Mouse (Mus musculus): ENCODE measurements around the gene Zfp526.

The Zfp526 gene

DNA sequence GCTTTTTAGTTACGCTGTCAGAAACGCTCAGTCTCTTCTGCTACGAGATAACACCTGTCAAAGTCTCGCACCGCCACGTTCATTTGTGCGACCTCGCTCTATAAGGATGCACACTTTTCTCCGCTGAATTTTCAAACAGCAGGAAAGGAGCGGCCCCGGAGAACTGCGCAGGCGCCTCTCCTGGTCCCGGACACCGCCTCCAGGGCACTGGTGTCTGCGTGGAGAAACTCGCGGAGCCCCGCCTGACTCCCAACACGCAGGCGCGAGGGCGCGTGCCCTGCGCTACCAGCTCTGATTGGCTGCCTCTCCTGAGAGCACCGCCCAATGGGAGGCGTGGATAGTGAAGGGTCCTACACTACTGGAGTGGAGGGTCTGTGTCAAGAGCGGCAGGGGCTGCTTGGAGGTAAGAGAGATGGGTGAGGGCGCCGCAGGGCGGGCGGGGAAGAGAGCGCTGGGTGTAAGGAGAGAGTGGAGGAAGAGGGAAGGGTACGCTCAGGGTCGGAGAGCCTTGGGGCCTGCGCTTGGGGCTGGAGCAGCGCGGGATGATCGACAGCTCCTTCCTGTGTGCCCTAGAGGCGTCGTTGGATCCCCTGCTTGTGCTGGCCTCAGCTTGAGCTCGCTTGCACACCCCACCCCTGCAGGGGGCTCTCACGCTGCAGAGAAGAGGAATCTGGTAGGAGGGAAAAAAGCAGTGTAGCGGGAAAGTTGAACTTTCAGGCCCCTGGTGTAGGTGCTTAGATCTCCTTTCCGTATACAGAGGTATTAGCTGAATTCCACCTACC lies at the start of gene Zfp526:
Zfp526 (plus strand) TSS at position 324 of the 782 bp plus-strand sequence.
- DNase-seq = peak; percentile 94 to 98

DNA sequence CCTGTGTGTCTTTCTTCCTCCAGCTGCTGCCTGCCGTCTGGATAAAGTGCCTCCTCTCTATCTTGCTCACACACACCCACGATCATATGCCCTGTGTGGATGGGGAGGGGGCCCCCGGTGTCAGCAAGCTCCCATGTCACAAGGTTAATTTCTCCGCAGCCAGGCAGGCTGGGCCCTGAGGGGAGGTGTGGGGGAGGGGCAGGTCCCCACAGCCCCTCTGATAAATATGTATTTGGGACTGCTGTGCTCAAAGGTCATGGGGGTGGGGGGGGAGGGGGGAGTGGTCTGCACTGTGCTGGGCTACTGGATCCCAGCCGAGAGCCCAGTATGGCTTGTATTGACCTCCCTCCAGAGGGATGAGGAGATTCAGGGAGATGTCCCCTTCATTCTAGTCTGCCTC lies 48.6 kb upstream of the Zfp526 start:
- no peak for DNase-seq

DNA sequence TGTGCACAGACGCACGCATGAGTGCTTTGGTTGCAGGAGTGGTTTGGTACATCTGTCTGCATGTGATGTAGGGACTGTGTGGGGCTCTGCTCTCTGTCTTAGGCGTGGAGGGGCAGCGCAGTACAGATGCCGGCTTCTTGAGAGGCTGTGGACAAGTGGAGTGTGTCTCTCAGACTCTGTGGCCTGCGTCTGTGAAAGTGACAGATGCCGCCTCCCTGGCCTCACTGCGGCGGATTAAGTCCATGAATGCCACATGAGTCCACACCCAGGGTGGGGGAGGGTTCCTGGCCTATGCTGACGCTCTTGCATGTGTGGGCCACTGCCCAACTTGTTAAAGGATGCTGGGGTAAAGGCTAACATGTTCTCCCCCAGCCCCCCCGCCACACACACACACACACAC lies 46.9 kb upstream of the Zfp526 start:
- peak; percentile 37 to 44 for DNase-seq

DNA sequence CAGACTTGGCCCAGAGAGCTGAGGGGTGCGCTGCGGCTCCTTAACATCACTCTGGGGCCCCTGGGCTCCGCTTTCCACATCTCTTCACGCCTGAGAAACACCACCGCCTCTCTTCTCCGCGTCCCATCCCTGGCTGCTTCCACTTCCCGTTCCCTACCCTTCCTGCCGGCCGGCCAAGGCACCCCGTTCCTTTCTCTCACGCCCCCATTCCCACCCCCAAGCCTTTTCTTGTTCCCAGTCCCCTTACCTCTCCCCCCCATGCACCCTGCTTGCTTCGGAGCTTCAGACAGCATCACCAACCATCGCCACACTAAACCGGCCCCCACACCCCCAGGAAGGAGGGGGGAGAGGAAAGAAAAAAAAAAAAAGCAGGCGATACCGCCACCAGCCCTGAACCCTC lies 42.9 kb upstream of the Zfp526 start:
- peak; percentile 26 to 41 for DNase-seq

DNA sequence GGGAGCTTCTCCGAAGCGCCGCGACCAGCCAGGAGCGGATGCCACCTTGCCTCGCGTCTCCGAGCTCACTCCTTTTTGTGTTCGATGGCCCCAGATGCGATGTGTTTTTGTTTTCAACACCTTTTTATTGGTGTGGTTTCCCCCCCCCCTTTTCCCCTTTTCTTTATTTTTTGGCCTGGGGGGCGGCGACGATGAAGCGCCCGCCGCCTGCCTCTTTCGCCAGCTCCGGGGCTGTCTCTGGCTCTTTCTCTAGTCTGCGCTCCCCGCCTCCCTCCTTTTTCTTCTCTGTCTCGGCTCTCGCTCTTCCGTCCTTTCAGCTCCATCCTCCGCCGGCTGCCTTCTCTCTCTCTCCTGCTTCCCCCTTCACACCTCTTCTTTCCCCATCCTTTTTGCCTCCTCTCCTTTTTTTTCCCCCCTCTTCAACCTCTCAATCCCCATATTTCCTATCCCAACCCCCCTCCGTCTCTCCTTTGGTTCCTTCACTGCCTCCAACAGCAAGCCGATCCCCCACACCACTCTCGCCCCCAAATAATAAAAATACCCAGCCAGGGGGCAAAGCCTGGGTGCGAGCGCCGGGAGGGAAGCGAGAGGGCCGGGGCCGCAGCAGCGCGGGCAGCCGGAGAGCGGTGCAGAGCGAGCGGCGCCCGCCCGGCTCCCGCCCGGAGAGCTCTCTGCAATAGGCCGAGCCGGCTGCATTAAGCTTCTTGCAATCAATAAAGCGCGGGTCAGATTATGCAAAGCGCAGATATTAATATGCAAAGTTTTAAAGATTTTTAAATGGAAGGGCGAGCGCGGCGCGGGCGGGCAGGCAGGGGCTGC lies 42.2 kb upstream of the Zfp526 start:
- peak; percentile 52 to 54 for DNase-seq

DNA sequence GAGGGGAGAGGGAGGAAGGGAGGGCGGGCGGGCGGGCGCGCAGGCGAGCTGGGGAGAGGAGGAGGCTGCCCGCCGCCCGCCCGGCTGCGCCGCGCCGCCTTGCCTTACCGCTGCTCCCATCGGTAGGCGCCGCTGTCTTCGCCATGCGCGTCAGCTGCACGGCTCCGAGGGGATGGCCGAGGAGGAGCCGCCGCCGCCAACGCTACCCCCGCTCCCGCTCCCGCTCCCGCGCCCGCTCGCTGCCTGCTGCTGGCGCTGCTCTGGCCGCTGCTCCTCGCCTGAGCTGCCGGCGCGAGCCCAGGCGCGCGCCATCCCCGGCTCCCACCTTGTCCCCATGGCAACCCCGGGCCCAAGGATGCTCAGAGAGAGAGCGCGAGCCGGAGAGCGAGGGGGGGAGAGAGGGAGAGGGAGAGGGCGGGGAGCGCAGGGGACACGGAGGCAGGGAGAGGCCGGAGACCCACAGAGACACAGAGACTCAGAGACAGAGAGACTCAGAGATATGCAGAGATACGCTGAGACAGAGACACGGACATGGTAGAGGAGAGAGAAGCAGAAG lies 41.5 kb upstream of the Zfp526 start, which contains the start of gene Pou2f2:
Pou2f2 (minus strand) TSS at position 121 of the 556 bp plus-strand sequence.
- DNase-seq = peak; percentile 80 to 85

DNA sequence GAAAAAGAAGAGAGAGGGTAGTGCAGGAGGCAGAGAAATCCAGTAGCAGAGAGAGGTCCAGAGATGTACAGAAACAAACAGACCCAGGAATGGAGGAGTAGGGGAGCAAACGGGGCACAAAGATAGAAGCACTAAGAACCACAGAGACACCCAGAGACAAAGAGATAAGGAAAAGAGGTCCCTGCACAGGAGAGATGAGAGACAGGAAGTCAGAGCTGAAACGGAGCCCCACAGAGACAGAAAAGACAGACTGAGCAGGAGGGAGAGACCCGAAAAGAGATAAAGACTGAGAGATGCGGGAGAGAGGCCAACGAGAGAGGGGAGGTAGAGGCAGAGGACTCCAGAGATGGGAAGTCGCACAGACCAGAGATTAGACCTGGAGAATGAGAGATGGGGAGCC lies 40.7 kb upstream of the Zfp526 start:
- no peak for DNase-seq

DNA sequence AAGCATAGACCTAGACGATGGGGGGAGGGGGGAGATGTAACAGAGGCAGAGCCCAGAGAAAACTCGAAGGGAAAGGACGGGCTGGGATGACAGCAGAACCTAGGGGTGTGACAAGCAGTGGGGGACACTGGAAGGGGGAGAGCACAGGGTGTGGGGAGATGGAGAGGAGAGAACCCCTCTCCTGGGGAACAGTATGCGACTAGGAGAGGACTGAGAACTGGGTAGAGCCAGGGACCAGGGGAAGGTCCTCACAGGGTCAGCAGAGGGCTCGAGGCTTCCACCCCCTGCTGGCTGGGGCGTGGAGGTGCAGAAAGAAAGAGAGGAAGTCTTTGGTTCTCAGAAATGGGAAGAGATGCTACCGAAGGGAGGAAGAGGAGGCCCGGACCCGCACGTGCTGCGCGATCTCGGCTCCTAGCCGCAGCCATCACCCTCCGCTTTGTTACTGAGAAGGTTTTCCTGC lies 39.9 kb upstream of the Zfp526 start:
- peak; percentile 49 to 61 for DNase-seq

DNA sequence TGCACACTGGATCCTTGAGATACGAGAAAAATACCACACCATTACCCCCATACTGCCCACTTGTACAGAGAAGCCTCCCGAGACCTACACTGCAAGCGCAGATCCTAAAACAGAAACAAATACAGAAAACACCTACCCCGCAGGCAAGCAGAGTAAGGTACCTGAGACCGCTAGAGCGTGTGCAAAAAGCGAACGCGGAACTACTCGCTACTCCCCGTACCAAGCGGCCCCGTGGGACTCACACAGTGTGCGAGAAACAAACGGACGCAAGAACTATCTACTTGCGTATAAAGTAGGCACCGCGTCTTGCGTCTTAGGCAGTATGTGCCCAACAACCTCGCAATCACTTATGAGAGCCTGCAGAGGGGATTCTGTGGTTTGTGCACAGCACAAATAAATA lies 39.4 kb upstream of the Zfp526 start:
- no peak for DNase-seq

DNA sequence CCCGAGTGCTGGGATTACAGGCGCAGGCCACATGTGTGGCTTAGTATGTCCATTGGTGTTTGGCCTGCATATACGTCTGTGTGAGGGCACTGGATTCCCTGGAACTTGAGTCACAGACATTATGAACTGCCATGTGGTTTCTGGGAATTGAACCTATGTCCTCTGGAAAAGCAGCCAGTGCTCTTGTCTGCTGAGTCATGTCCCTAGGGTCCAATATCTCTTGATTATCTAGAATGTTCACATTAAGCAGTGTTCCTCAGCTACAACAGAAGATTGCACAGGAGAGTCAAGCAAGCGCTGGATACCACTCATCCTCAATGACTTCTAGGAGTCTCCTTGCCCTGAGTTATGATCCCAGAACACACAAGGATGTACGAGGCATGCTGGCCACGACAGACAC lies 37.1 kb upstream of the Zfp526 start:
- no peak for DNase-seq

DNA sequence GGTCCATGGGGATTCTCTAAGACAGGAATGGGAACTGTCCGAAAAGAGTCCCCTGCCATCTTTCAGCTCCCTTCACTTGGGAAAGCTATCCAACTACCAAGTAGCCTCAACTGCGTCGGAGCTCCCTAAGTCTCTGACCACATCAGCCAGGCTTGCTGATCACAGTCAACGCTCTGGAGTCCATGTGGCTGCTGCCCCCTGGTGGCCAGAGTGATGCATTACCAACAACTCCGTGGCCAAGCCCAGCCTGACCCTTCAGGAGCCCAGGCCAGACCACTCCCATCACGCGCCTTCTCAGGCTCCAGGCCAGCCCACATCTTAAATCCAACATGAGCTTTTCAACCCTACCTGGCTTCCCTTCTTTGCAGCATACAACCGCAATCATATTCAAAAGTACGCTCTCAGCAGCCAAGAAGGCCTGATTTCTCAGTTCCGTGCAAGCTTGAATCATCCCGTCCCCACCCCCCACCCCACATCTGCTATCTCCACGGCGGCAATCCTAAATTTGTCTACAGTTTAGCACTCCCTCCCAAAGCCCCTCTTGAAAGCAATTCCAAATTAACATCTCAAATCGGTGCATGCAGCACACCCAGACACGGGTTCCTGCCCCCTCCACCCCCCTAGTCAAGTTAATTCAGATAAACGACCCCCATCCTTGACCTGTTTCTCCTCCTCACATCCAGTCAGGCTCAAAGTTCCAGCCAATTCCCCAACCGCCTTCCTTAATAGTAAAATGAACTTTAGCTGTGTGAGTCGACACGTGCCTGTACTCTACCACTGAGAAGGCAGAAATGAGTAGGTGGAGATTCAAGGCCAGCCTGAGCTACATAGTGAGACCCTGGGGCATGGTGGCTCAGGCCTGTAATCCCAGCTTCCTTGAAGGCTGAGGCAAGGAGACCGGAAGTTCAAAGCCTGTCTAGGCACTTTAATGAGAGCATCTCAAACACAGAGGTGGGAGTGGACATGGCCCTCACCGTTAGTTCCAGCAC lies 33.3 kb upstream of the Zfp526 start:
- DNase-seq = peak; percentile 92 to 94

DNA sequence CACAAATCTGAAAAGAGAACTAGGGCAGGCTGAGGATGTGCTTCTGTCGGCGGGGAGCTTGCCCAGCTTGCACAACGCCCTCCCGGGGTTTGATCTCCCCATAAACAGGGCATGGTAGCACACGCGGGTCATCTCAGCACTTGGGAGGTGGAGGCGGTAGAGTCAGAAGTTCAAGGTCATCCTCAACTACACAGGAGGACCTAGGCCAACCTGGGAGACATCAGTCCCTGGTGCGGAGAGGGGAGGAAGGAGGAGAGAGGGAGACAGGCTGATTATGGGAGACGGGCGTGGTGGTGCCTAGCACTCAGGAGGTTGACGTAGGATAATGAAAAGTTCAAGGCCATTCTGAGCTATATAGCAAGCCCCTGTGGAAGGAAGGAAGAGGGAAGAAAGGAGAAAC lies 30.4 kb upstream of the Zfp526 start:
- no peak for DNase-seq

DNA sequence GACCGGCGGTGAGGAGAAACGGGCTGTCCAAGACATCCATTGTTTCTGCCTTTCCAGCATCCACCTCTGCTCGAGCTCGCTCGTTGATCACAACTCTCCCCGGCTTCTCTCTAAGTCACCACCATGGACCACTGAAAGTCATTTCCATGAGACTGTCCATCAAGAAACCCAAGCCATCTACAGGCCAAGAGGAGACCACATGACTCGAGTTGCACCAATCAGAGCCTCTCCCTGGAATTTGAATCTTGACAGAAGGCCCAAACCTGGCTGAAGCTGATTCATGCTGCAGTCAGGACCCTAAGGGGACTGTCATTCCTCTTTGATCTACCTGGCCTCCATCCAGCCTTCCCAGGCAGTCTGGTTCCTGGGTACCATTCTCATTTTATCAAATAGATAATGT lies 29.1 kb upstream of the Zfp526 start:
- no peak for DNase-seq

DNA sequence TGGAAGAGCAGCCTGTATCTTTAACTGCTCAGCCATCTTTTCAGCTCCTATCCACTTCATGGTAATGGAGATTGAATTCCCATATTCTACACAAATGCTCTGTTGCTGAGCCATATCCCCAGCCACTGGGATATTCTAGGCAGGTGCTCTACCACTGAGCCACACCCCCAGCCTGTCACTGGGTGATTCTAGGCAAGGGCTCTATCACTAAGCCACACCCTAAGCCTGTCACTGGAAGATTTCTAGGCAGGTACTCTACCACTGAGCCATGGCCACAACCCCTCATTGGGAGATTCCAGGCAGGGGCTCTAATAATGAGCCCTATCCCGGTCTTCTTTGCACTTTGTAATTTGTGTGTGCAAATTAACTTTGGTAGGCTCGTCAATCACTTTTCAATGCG lies 26.1 kb upstream of the Zfp526 start:
- DNase-seq = no peak

DNA sequence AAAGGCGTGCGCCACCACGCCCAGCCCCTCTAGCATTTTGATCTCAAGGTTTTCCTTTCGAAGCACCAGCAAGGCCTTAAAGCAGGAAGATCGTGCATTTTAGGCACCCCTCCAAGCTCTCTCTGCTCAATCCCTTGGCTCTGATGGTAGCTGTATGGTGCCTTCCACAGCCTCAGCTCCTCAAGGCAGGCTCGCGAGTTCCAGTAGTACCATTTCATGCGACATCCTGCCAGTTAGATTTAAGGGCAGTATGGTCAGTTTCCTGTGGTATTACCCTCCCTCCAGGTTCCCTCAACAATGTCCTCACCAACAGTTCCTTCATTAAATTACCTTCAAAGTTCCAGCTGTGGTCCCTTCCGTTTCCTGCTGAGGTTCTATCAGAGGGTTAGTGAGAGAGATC lies 25.1 kb upstream of the Zfp526 start:
- DNase-seq = no peak

DNA sequence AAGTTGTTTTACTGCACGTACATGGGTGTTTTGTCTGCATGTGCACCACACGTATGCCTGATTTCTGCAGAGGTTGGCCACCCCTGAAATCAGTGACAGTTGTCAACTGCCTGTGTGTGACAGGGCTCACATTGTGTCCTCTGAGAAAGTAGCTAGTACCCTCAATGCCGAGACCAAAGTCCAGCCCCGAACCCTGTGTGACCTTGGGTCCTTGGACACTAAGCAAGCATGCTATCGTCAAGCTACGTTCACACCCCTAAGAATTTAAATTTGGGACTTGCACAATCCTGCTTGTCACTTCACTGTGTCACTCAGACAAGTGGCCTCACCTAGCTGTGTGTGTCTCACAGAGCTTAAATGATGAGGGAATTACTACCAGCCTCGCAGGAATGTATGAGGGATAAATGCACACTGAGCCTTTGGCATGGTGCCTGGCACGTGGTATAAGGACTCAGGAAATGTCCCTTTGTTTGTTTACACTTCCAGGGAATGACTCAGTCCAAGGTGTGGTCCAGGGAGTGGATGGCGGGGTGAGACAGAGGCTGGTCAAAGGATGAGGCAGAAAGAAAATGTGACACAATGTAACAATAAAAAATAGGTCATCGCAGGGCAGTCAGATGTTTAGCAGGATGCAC lies 23.7 kb upstream of the Zfp526 start:
- no peak for DNase-seq

DNA sequence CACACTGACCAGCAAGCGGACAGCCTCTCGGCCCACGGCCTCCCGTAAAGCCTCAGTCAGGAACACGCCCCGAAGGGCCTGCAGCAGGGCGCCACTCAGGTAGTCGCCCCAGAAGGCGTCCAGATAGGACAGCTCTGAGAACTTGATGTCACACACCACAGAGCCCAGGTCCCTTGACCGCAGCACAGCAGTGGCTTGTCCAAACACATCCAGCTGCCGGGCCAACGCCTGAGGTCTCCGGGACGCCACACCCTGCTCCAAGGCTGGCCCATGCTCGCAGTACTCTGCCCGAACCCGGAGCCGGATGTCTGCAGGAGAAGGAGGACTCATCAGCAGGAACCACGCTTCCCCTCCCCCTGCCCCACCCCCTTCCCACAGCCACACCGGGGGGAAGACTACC lies 17.6 kb upstream of the Zfp526 start:
- no peak for DNase-seq

DNA sequence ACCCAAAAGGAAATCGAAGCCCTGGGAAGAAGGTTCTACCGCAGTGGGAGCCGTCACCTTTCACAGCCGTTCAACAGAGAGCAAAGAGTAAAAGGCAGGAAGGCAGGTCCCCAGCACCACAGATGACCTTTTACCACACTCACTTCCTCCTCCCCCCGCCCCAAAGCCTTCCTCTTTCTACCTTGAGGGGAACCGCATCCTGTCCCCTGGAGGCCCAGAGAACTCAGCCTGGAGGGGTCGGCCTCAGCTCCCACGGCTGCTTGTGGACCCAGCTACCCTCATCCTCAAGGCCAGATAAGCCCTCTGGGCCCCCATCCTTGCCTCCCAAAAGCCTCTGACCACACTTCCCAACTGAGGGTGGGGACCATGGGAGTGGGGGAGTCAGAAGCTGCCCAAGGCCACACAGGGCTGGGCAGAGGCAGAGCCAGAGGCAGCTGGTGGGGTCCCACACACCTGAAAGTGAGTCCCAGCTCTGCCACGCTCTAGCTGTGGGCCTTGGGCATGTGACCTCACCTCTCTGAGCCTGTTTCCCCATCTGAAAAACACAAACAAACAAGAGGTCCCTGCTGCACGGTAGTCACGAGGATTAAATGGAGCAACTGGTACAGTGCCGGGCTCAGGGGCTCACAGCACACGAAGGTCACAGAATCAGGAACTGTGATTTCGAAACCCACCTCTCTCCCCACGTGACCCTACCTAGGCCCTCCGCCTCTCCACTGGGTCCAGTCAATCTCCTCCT lies 15.7 kb upstream of the Zfp526 start:
- DNase-seq = no peak

DNA sequence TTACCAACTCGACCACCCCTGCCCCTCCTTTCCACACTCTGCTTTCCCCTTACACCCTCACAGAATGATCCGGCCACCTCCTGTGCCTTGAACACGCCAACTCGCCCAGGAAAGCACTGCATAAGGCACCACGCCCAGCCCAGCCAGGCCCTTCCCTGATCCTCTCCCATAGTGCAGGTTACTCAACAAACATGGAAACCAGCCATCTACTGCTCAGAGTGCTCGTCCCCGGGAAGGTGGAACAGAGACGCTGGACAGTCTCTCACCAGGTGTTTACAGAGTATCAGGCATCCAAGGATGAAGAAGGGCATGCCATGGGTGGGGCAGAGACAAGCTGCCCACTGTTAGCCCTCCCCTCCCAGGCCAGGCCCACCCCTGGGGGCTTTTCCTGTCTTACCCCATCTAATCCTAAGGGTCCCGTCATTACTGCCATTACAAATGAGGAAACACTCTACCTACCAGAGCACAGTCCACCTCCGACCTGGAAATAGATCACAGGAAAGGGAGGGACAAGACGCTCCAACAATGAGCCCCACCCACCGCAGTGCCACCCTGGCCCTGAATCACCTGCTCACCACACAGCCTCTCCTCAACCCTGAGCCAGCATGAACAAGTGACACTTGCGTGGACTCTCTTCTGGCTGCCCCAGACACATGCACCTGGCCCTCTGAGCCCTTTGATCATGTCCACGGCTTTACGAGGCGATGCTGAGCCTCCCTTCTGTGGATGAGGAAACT lies 15.0 kb upstream of the Zfp526 start:
- DNase-seq = peak; percentile 57 to 74

DNA sequence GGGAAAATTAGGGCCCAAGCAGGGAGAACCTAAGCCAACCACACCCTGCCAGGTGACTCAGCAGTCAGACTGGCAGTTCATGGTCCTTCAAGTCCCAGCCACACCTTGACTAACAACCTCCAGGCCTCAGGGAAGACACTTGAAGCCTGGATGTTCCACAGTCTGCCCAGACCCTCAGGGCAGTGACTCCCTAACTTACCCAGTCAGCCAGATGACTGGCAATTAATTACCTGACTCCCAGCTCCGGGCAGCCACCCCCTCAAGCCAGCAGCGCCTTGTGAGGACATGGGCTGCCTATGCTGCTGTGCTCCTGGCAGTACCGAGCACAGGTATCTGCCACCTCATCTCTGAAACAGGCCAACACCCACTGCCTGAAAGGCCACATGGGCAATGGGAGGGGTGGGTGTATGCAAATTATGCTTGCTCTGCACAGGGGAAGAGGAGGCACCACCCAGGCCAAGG lies 12.0 kb upstream of the Zfp526 start:
- DNase-seq = no peak
